Mouse (Mus musculus): ENCODE results near the gene Cplane1. TPM values are rescaled to one million over a fixed set of nuclear protein-coding genes. Genes with fewer than 3 reads are reported as not detected.

Gene Cplane1
- polyA plus RNA-seq (2017; shearing (Covaris generic)): 13.6 TPM

GRCm38 (mm10) chr15:8168591-8169265 lies at the start of gene Cplane1:
Gene Cplane1, plus strand, starts transcription at chr15:8169106.

Other genes starting within 250 kb of the Cplane1 start
- gene Wdr70, start 69.9 kb upstream of the Cplane1 start, polyA plus RNA-seq (2017; shearing (Covaris generic)): 34.3 TPM
- gene Nup155, start 59.8 kb upstream of the Cplane1 start, polyA plus RNA-seq (2017; shearing (Covaris generic)): 10.9 TPM

All from effector memory CD4-positive, alpha-beta T cell, adult 7 months (primary cell).